Mouse (Mus musculus) CH12.LX (cell line): ENCODE measurements around the gene Flt1. TPM values are rescaled to one million over a fixed set of nuclear protein-coding genes. Genes with fewer than 3 reads are reported as not detected.

Experiments used
- DNase-seq: peaks from one replicate; pipeline ENCODE4 v3.0.0-alpha.2; 2013; ENCODE audit errors: extremely low read depth
- H3K27ac ChIP-seq: 2 replicates; pipeline ENCODE4 v1.5.1; 2012; ENCODE audit warnings: low read depth, mild to moderate bottlenecking, control low read depth, moderate library complexity; ENCODE audit not compliant: insufficient read depth
- H3K27me3 ChIP-seq: replicated peaks from 2 replicates; pipeline ENCODE3; 2012; ENCODE audit warnings: inconsistent platforms
- H3K36me3 ChIP-seq, 2 experiments: replicated peaks in 1 of 2; 2 replicates each; pipeline versions ENCODE3 to v1.6.1; 2012; ENCODE audit warnings: inconsistent platforms in 1 of 2, low read length in 1 of 2, mild to moderate bottlenecking in 1 of 2, mixed read lengths in 1 of 2, moderate library complexity in 1 of 2; ENCODE audit not compliant: control insufficient read depth in 1 of 2, insufficient read depth in 1 of 2
- H3K4me1 ChIP-seq, 2 experiments: 2 replicates each; pipeline ENCODE4 v1.6.1; 2012; ENCODE audit warnings: inconsistent platforms in 1 of 2, moderate library complexity in 1 of 2; ENCODE audit not compliant: insufficient read depth in 2 of 2, control insufficient read depth in 1 of 2
- H3K4me2 ChIP-seq: 2 replicates; pipeline ENCODE4 v1.6.1; 2012; ENCODE audit warnings: low read depth, mild to moderate bottlenecking, control low read depth; ENCODE audit not compliant: poor library complexity, insufficient read depth, severe bottlenecking
- H3K4me3 ChIP-seq, 3 experiments: fragments of 150-350 bp in 1 of 3; sonication (generic) in 1 of 3; replicated peaks in 1 of 3; 2 replicates each; pipeline versions ENCODE3 to v1.5.1; 2011 to 2012; ENCODE audit warnings: low read depth in 2 of 3, low read length in 2 of 3, mild to moderate bottlenecking in 2 of 3, moderate library complexity in 2 of 3, control low read depth in 1 of 3, improper control_type of control experiment in 1 of 3, inconsistent platforms in 1 of 3, mixed read lengths in 1 of 3; ENCODE audit not compliant: poor library complexity in 1 of 3
- H3K79me2 ChIP-seq: replicated peaks from 2 replicates; pipeline ENCODE4 v1.6.1; 2012; ENCODE audit warnings: mild to moderate bottlenecking, moderate library complexity; ENCODE audit not compliant: control insufficient read depth, poor library complexity, insufficient read depth, severe bottlenecking; ENCODE audit errors: extremely low read depth
- H3K9ac ChIP-seq: 2 replicates; pipeline ENCODE4 v1.6.1; 2012; ENCODE audit warnings: low read depth, mild to moderate bottlenecking, control low read depth, moderate library complexity; ENCODE audit not compliant: insufficient read depth
- H3K9me3 ChIP-seq: replicated peaks from 2 replicates; pipeline ENCODE3; 2012; ENCODE audit warnings: low read length, inconsistent platforms, mixed read lengths
- BHLHE40 ChIP-seq: IDR thresholded peaks from 2 replicates; pipeline ENCODE4 v1.6.1; 2011; ENCODE audit warnings: mild to moderate bottlenecking, low read depth, low read length, improper control_type of control experiment
- CHD1 ChIP-seq: IDR thresholded peaks from 2 replicates; pipeline ENCODE4 v1.6.1; 2012; ENCODE audit warnings: low read depth, low read length, improper control_type of control experiment, inconsistent platforms
- CHD2 ChIP-seq: IDR thresholded peaks from 2 replicates; pipeline ENCODE4 v1.6.1; 2011; ENCODE audit warnings: low read length, improper control_type of control experiment
- CTCF ChIP-seq, 2 experiments: IDR thresholded peaks in 1 of 2; conservative IDR thresholded peaks in 1 of 2; 2 replicates each; pipeline ENCODE4 v1.5.1; 2011 to 2012; ENCODE audit warnings: low read depth in 2 of 2, low read length in 2 of 2, improper control_type of control experiment in 1 of 2, inconsistent platforms in 1 of 2, mild to moderate bottlenecking in 1 of 2, moderate library complexity in 1 of 2
- ELF1 ChIP-seq: IDR thresholded peaks from 2 replicates; pipeline ENCODE4 v1.6.1; 2014; ENCODE audit warnings: low read depth, mild to moderate bottlenecking, inconsistent platforms, low read length, improper control_type of control experiment
- EP300 ChIP-seq: IDR thresholded peaks from 2 replicates; pipeline ENCODE4 v1.6.1; 2011; ENCODE audit warnings: low read length, improper control_type of control experiment
- ETS1 ChIP-seq: conservative IDR thresholded peaks from 2 replicates; pipeline ENCODE4 v1.6.1; 2012; ENCODE audit warnings: low read depth, mild to moderate bottlenecking, inconsistent platforms, low read length, improper control_type of control experiment, moderate library complexity
- IRF4 ChIP-seq: IDR thresholded peaks from 2 replicates; pipeline ENCODE4 v1.6.1; 2014; ENCODE audit warnings: low read depth, mild to moderate bottlenecking, inconsistent platforms, low read length, improper control_type of control experiment
- JUN ChIP-seq: IDR thresholded peaks from 2 replicates; pipeline ENCODE4 v1.6.1; 2011; ENCODE audit warnings: low read depth, mild to moderate bottlenecking, low read length, improper control_type of control experiment, moderate library complexity; ENCODE audit not compliant: insufficient read depth
- JUND ChIP-seq: conservative IDR thresholded peaks from 2 replicates; pipeline ENCODE4 v1.6.1; 2011; ENCODE audit warnings: low read depth, low read length, improper control_type of control experiment
- MAFK ChIP-seq: IDR thresholded peaks from 2 replicates; pipeline ENCODE4 v1.6.1; 2011; ENCODE audit warnings: low read length, improper control_type of control experiment; ENCODE audit not compliant: insufficient replicate concordance
- MAX ChIP-seq: IDR thresholded peaks from 2 replicates; pipeline ENCODE4 v1.6.1; 2011; ENCODE audit warnings: low read length, improper control_type of control experiment
- MEF2A ChIP-seq: IDR thresholded peaks from 2 replicates; pipeline ENCODE4 v1.6.1; 2014; ENCODE audit warnings: low read depth, mild to moderate bottlenecking, inconsistent platforms, low read length, improper control_type of control experiment, borderline replicate concordance
- MXI1 ChIP-seq: IDR thresholded peaks from 2 replicates; pipeline ENCODE4 v1.6.1; 2011; ENCODE audit warnings: mild to moderate bottlenecking, low read depth, low read length, improper control_type of control experiment
- MYC ChIP-seq: IDR thresholded peaks from 2 replicates; pipeline ENCODE4 v1.6.1; 2011; ENCODE audit warnings: low read depth, mild to moderate bottlenecking, improper control_type of control experiment, low read length
- NELFE ChIP-seq: IDR thresholded peaks from 2 replicates; pipeline ENCODE4 v1.6.1; 2011; ENCODE audit warnings: low read depth, low read length, improper control_type of control experiment
- NRF1 ChIP-seq: IDR thresholded peaks from 2 replicates; pipeline ENCODE4 v1.6.1; 2014; ENCODE audit warnings: low read depth, mild to moderate bottlenecking, inconsistent platforms, low read length, improper control_type of control experiment, moderate library complexity
- PAX5 ChIP-seq: IDR thresholded peaks from 2 replicates; pipeline ENCODE4 v1.6.1; 2012; ENCODE audit warnings: low read length, inconsistent platforms, mixed read lengths
- RAD21 ChIP-seq: IDR thresholded peaks from 2 replicates; pipeline ENCODE4 v1.6.1; 2011; ENCODE audit warnings: low read depth, mild to moderate bottlenecking, low read length, improper control_type of control experiment, moderate library complexity
- RCOR1 ChIP-seq: conservative IDR thresholded peaks from 2 replicates; pipeline ENCODE4 v1.6.1; 2012; ENCODE audit warnings: low read depth, mild to moderate bottlenecking, inconsistent platforms, low read length, improper control_type of control experiment
- SIN3A ChIP-seq: IDR thresholded peaks from 2 replicates; pipeline ENCODE4 v1.6.1; 2012; ENCODE audit warnings: low read length, improper control_type of control experiment, inconsistent platforms
- SMC3 ChIP-seq: IDR thresholded peaks from 2 replicates; pipeline ENCODE4 v1.6.1; 2011; ENCODE audit warnings: low read depth, low read length, improper control_type of control experiment
- TBP ChIP-seq: conservative IDR thresholded peaks from 2 replicates; pipeline ENCODE4 v1.6.1; 2011; ENCODE audit warnings: low read depth, low read length, improper control_type of control experiment
- USF1 ChIP-seq: IDR thresholded peaks from 2 replicates; pipeline ENCODE4 v1.6.1; 2014; ENCODE audit warnings: low read depth, mild to moderate bottlenecking, inconsistent platforms, low read length, improper control_type of control experiment
- USF2 ChIP-seq: conservative IDR thresholded peaks from 2 replicates; pipeline ENCODE4 v1.6.1; 2011; ENCODE audit warnings: low read depth, low read length, improper control_type of control experiment
- ZC3H11A ChIP-seq: IDR thresholded peaks from 2 replicates; pipeline ENCODE4 v1.6.1; 2012; ENCODE audit warnings: low read depth, mild to moderate bottlenecking, inconsistent platforms, low read length, improper control_type of control experiment
- ZKSCAN1 ChIP-seq: IDR thresholded peaks from 2 replicates; pipeline ENCODE4 v1.6.1; 2012; ENCODE audit warnings: low read depth, inconsistent platforms, low read length, improper control_type of control experiment, borderline replicate concordance
- ZMIZ1 ChIP-seq: IDR thresholded peaks from 2 replicates; pipeline ENCODE4 v1.6.1; 2012; ENCODE audit warnings: low read depth, mild to moderate bottlenecking, inconsistent platforms, low read length, improper control_type of control experiment
- ZNF384 ChIP-seq: IDR thresholded peaks from 2 replicates; pipeline ENCODE4 v1.6.1; 2012; ENCODE audit warnings: low read depth, low read length, improper control_type of control experiment, inconsistent platforms
- dilution Hi-C: fragments of 300-500 bp; cut with MboI; formaldehyde crosslinking; loops from 2 replicates; pipeline ENCODE4 v1.14.3; 2020; ENCODE audit warnings: low sequenced_read_pairs; ENCODE audit not compliant: extremely low pct_unique_long_range_greater_than_20kb, extremely low pct_ligation_motif_present
- in situ Hi-C: fragments of 300-500 bp; cut with MboI; formaldehyde crosslinking; loops from 3 replicates; pipeline ENCODE4 v1.14.3; 2019; ENCODE audit warnings: low sequenced_read_pairs, low pct_ligation_motif_present, low pct_unique_long_range_greater_than_20kb, mixed read lengths
- polyA plus RNA-seq: library from polyadenylated mRNA; unstranded; fragments of >175 nt; gene quantifications from 2 replicates; pipeline ENCODE4 v1.2.1, GENCODE M21; 2012; ENCODE audit warnings: low read depth; ENCODE audit not compliant: insufficient read length
- total RNA-seq, 2 experiments: library from RNA; depleted of rRNA; stranded (reverse); fragments of 300-350 nt in 1 of 2; fragments of >200 nt in 1 of 2; gene quantifications; 2 replicates each; pipeline ENCODE4 v1.2.3; 2012 to 2014

Flt1 gene
- total and polyA plus RNA-seq, 3 experiments = 0.27 to 0.94 (median 0.47) TPM

- TF ChIP-seq ZC3H11A (no peak), MEF2A (peak; percentile 71), JUND (peak; percentile 16; the same call in 1 of the 2 replicates), NELFE (0 out of 2 replicates have a peak, but pooled peaks have one; percentile 45), NRF1 (no peak)
Measured at GRCm38 (mm10) chr5:147697165-147697564, 28.6 kb downstream of the Flt1 start (continued).

GRCm38 (mm10) chr5:147692622-147693021 lies 33.2 kb downstream of the Flt1 start:
- dilution Hi-C loops (no loop called here), in situ Hi-C loops (no loop called here)
- TF ChIP-seq PAX5 = no peak
- TF ChIP-seq RCOR1 = no peak
- TF ChIP-seq ELF1 = no peak
- DNase-seq = no peak
- no peak overlapping the region for H3K4me3 ChIP-seq
- H3K4me1 ChIP-seq = peaks cover 4 to 16% of the 10 kb centered on the region in 2 experiments
- H3K79me2 ChIP-seq = no peaks in the 10 kb centered on the region
- no peak overlapping the region for H3K9ac ChIP-seq
- H3K27ac ChIP-seq = no peak overlapping the region
- H3K4me2 ChIP-seq = no peak overlapping the region
- H3K27me3 ChIP-seq = no peaks in the 10 kb centered on the region
- H3K36me3 ChIP-seq = peaks cover 0 to 1% of the 10 kb centered on the region in 2 experiments
- peaks cover 6% of the 10 kb centered on the region for H3K9me3 ChIP-seq

DNA sequence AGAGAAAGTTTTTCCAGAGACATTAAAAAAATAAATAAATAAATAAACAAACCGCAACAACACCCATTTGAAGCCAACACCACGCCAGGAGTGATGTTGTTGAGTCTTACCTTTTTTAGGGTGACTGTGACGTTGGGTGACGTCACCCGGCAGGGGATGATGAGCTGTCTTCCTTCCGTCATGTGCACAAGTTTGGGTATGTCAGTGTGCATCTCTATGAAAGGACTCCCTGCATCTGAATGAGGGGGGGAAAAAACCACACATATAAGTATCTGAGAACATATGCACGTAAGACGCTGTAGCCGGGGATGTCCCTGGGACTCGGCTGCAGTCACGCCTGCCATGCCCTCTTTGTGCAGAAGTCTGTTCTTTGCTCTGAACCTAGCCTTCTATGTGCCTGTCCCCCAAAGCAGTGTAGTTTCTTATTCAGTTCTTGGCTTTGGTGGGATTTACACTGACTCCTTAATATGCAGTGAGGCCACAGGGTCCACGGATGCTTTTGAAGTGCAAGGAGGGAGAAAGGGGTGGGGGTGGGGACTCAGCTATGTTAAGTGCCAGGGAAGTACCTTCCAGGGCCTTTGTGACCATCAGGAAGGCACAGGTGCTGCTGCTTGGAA lies 42.0 kb downstream of the Flt1 start:
- Histone ChIP-seq H3K9ac (no peak overlapping the region), H3K27ac (peak overlapping the region; percentile 47; the same call in 1 of the 2 replicates), H3K79me2 (no peaks in the 10 kb centered on the region), H3K36me3 (no peaks in the 10 kb centered on the region), H3K4me1 (peaks cover 19 to 47% of the 10 kb centered on the region in 2 experiments), H3K9me3 (no peaks in the 10 kb centered on the region), H3K27me3 (no peaks in the 10 kb centered on the region), H3K4me2 (peak overlapping the region; percentile 48), H3K4me3 (no peak overlapping the region)
- dilution Hi-C loops (no loop called here), in situ Hi-C loops (no loop called here)
- peak; percentile 82 for DNase-seq
- TF ChIP-seq CHD1 (no peak), NELFE (no peak), RAD21 (no peak), EP300 (peak; percentile 32), JUN (peak; percentile 72), RCOR1 (no peak), ZKSCAN1 (no peak), ETS1 (peak; percentile 87), ZMIZ1 (no peak), CHD2 (0 out of 2 replicates have a peak, but pooled peaks have one; percentile 35), SMC3 (no peak), CTCF (conservative IDR thresholded peaks at IDR 0.05 in 1 of 2, IDR thresholded peaks at IDR 0.05 in 1 of 2; ENCODE audit: low read depth in 2 of 2, low read length in 2 of 2) (no peak), MAX (no peak), USF1 (no peak), MAFK (no peak), MYC (0 out of 2 replicates have a peak, but pooled peaks have one; percentile 41), ZNF384 (no peak), JUND (peak; percentile 31; the same call in 1 of the 2 replicates), IRF4 (peak; percentile 36; the same call in 1 of the 2 replicates), TBP (no peak), SIN3A (no peak), USF2 (no peak), BHLHE40 (peak; percentile 90), MXI1 (peak; percentile 58; the same call in 1 of the 2 replicates), ZC3H11A (no peak), PAX5 (no peak), ELF1 (0 out of 2 replicates have a peak, but pooled peaks have one; percentile 24)
